Mouse (Mus musculus) stomach, postnatal 0 days (tissue): Measurements from ENCODE around the gene Ing1.

Experiments used
- CTCF ChIP-seq: IDR thresholded peaks from 2 replicates; pipeline ENCODE4 v1.5.1; 2016; ENCODE audit warnings: antibody characterized with exemption, low read depth, mild to moderate bottlenecking, moderate library complexity
- EP300 ChIP-seq: optimal IDR thresholded peaks from 2 replicates; pipeline ENCODE3; 2016; ENCODE audit warnings: antibody characterized with exemption

- TF ChIP-seq CTCF = no peak
- no peak for TF ChIP-seq EP300
Measured at GRCm38 (mm10) chr8:11593222-11593884, 38.0 kb downstream of the Ing1 start.
